Mouse (Mus musculus): ENCODE measurements around the gene Grid2. TPM values are rescaled to one million over a fixed set of nuclear protein-coding genes. Genes with fewer than 3 reads are reported as not detected.

Grid2 gene
- polyA plus RNA-seq, 1 experiment from 2014 or later: 0.31 TPM

DNA sequence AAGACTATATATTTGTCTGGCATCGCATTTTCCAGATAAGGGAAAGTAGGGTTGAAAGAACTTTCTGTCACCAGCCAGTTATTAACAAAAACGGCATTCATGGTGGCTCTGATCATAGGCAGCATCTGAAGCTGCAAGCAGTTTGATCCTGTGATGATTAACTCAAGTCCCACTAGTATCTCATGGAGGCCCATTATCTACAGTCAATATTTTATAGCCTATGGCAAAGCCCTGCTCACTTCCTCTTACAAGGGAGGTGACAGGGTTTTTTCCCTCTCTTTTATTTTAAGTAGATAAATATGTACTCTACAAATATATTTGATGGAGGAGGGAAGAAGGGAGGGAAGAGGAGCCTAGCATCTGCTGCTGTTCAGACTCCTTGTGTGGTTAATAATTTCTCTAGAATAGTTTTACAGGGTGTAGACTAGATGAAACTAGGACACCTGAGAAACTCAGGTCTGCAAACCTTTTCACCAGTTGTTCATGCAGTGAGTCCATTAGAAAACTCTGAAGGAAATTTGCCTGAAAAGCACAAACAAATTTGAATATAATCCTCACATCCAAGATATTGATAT, 1487.3 kb downstream of the Grid2 start:
- no peaks in the 10 kb centered on the region for H3K27me3 ChIP-seq (ENCODE audit: control insufficient read depth, insufficient read depth, low read length)
- H3K4me1 ChIP-seq (ENCODE audit: control insufficient read depth, insufficient read depth, low read length): no peaks in the 10 kb centered on the region
- no peaks in the 10 kb centered on the region for H3K36me3 ChIP-seq (replicated peaks; ENCODE audit: control insufficient read depth, insufficient read depth, low read depth, low read length)
- H3K9ac ChIP-seq (replicated peaks; ENCODE audit: low read length): no peak overlapping the region
- no peak overlapping the region for H3K4me2 ChIP-seq (ENCODE audit: low read depth, low read length)
- WGBS: 76% methylated on average over 2 of the region's 2 CpGs
- ATAC-seq (replicated peaks; ENCODE audit: insufficient number of reproducible peaks, low FRiP score, low TSS enrichment, low read depth) (no peak), DNase-seq (ENCODE audit: low spot score) (no peak)
- H3K4me3 ChIP-seq (ENCODE audit: low read depth, low read length): no peak overlapping the region
- no peak overlapping the region for H3K27ac ChIP-seq (replicated peaks; ENCODE audit: low read depth, low read length)
- no peaks in the 10 kb centered on the region for H3K9me3 ChIP-seq (replicated peaks; ENCODE audit: control insufficient read depth, low read length)
